Mouse (Mus musculus): ENCODE measurements around the gene Chsy1. TPM values are rescaled to one million over a fixed set of nuclear protein-coding genes. Genes with fewer than 3 reads are reported as not detected.

The Chsy1 gene
- polyA plus RNA-seq, 1 experiment from 2014 or later: 12.5 TPM

Other genes starting within 250 kb of the Chsy1 start
- 0.52 and 0.66 TPM in 2 replicates for gene Pcsk6, start 247.8 kb upstream of the Chsy1 start, polyA plus RNA-seq (2015; fragmentation: Nextera tagmentation; extraction: Ambion mirVana)
- gene Gm45213, start 65.9 kb upstream of the Chsy1 start, polyA plus RNA-seq (2015; fragmentation: Nextera tagmentation; extraction: Ambion mirVana): not detected in 2 replicates
- gene Snrpa1, start 50.5 kb upstream of the Chsy1 start, polyA plus RNA-seq (2015; fragmentation: Nextera tagmentation; extraction: Ambion mirVana): 145 and 149 TPM in 2 replicates
- 84.5 and 87.0 TPM in 2 replicates for gene Selenos, start 29.9 kb upstream of the Chsy1 start, polyA plus RNA-seq (2015; fragmentation: Nextera tagmentation; extraction: Ambion mirVana)